Comparison of ENCODE assay signal across 11 mouse cellular contexts in the genomic region with DNA sequence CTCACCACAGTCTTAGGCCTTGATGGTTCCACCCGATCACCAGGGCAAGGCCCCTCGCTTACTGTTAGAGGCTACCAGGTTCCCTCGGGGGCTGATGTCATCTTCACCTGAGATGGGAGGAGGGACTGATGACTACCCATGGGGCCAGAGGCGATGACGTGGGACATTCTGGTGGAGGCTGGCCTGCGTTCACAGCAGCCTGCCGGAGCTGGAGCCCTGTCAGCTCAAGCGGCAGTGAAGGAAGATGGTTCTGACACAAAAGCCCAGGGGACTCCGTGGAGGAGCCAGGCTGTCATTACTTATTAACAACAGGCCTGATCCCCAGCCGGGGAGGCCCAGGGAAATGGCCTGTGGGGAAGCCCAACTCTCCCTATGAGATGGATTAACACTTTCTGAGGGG.
DNase-seq lines count a peak whose midpoint lies in the region; ATAC-seq lines count a peak whose summit lies in the region.
"Had no signal": no experiment of that assay in that cellular context is flagged by ENCODE, and none has a peak within 500 bp of the region (broad histone marks: within the 10 kb centered on the region; RNA-seq: fewer than 3 reads in every experiment).

No protein-coding gene starts in this region.

- no peaks in the 10 kb centered on the region for H3K9me3 ChIP-seq in heart, embryonic 10.5 days
- H3K9me3 ChIP-seq in midbrain, embryonic 11.5 days (ENCODE audit: control insufficient read depth, low read length): no peaks in the 10 kb centered on the region
- H3K9me3 ChIP-seq: megakaryocyte, embryonic 14.5 days had no signal

- H3K4me2 ChIP-seq in midbrain, embryonic 11.5 days: no peak overlapping the region

- peaks cover 17% of the 10 kb centered on the region; the same call in 1 of the 2 replicates for H3K27me3 ChIP-seq in heart, embryonic 10.5 days (ENCODE audit: insufficient read depth, poor library complexity, severe bottlenecking)
- H3K27me3 ChIP-seq in midbrain, embryonic 11.5 days (ENCODE audit: control insufficient read depth, insufficient read depth, low read length): no peaks in the 10 kb centered on the region

- H3K36me3 ChIP-seq in heart, embryonic 10.5 days: no peaks in the 10 kb centered on the region
- H3K36me3 ChIP-seq in midbrain, embryonic 11.5 days (ENCODE audit: control insufficient read depth, insufficient read depth, low read length): no peaks in the 10 kb centered on the region

- H3K9ac ChIP-seq in midbrain, embryonic 11.5 days (ENCODE audit: low read length): peak overlapping the region; percentile 20; the same call in 1 of the 2 replicates

- H3K4me1 ChIP-seq in heart, embryonic 10.5 days: peaks cover 18% of the 10 kb centered on the region
- H3K4me1 ChIP-seq in midbrain, embryonic 11.5 days (ENCODE audit: control insufficient read depth, insufficient read depth, low read length): peaks cover 10% of the 10 kb centered on the region

- DNase-seq in heart, embryonic 10.5 days (ENCODE audit: low spot score): no peak
- no peak for DNase-seq in heart, postnatal 25 days (ENCODE audit: low spot score)
- peak; percentile 18 for DNase-seq in ZHBTc4 (ENCODE audit: low read depth, low spot score)
- DNase-seq in kidney, adult 18-20 months: peak; percentile 16
- no peak for DNase-seq in midbrain, embryonic 11.5 days (ENCODE audit: low spot score, missing footprints)
- no peak for DNase-seq in urinary bladder, adult 18-20 months (ENCODE audit: low spot score in 2 of 2)
- no peak for DNase-seq in thymus, postnatal 14 days
- DNase-seq: layer of hippocampus, adult 9-11 months; right cerebral cortex, postnatal 4 days had no signal

- peak overlapping the region; percentile 73 for H3K27ac ChIP-seq in heart, embryonic 10.5 days
- peak overlapping the region; percentile 76 for H3K27ac ChIP-seq in midbrain, embryonic 11.5 days (ENCODE audit: low read depth, low read length)

- peak; percentile 67 for ATAC-seq in midbrain, embryonic 11.5 days (ENCODE audit: low FRiP score)
- no peak for ATAC-seq in inflammation-experienced regulatory T-cells, adult 6 months

- WGBS in heart, embryonic 10.5 days: 32% methylated on average over 10 of the region's 10 CpGs
- 40% methylated on average over 10 of the region's 10 CpGs for WGBS in midbrain, embryonic 11.5 days

- intact Hi-C loops in heart, postnatal 25 days (cut with DNase I): no loop called here

- H3K4me3 ChIP-seq in heart, embryonic 10.5 days: no peak overlapping the region
- H3K4me3 ChIP-seq in midbrain, embryonic 11.5 days (ENCODE audit: low read depth, low read length): no peak overlapping the region
- H3K4me3 ChIP-seq: megakaryocyte, embryonic 14.5 days had no signal

Comparison
In these comparisons a context has a peak if more than half of its experiments do, and no peak if none do; other contexts are left out.
1. DNase-seq: peak in ZHBTc4 (single experiment) and kidney, adult 18-20 months (single experiment); none in heart, embryonic 10.5 days (single experiment), heart, postnatal 25 days (single experiment), midbrain, embryonic 11.5 days (single experiment), urinary bladder, adult 18-20 months (0 of 2) and thymus, postnatal 14 days (single experiment).